Mouse (Mus musculus) neural tube, embryonic 14.5 days (tissue): ENCODE results near the gene Anapc5. TPM values are rescaled to one million over a fixed set of nuclear protein-coding genes. Genes with fewer than 3 reads are reported as not detected.

ENCODE experiments used
- ATAC-seq: fragments of 200-750 bp; cut with Nextera tagmentation; 2 replicates; pipeline ENCODE4 v1.8.0; 2017; ENCODE audit warnings: low read depth, mild to moderate bottlenecking, moderate TSS enrichment, moderate library complexity
- H3K27ac ChIP-seq: fragments of 300-500 bp; sonication (generic); 2 replicates; pipeline ENCODE4 v1.5.1; 2014; ENCODE audit warnings: low read depth, mild to moderate bottlenecking, control low read depth, low read length, moderate library complexity, mixed read lengths
- H3K27me3 ChIP-seq: fragments of 300-500 bp; sonication (generic); 2 replicates; pipeline ENCODE4 v1.6.1; 2014; ENCODE audit warnings: low read length; ENCODE audit not compliant: control insufficient read depth, insufficient read depth
- H3K36me3 ChIP-seq: fragments of 300-500 bp; sonication (generic); 2 replicates; pipeline ENCODE4 v1.6.1; 2014; ENCODE audit warnings: low read length, mixed read lengths; ENCODE audit not compliant: control insufficient read depth, insufficient read depth
- H3K4me1 ChIP-seq: fragments of 300-500 bp; sonication (generic); 2 replicates; pipeline ENCODE4 v1.6.1; 2014; ENCODE audit warnings: low read length; ENCODE audit not compliant: control insufficient read depth, insufficient read depth
- H3K4me2 ChIP-seq: fragments of 300-500 bp; sonication (generic); 2 replicates; pipeline ENCODE4 v1.6.1; 2014; ENCODE audit warnings: mild to moderate bottlenecking, low read depth, low read length, control low read depth
- H3K4me3 ChIP-seq: fragments of 300-500 bp; sonication (generic); 2 replicates; pipeline ENCODE4 v1.5.1; 2014; ENCODE audit warnings: low read depth, low read length, control low read depth, mixed read lengths
- H3K9ac ChIP-seq: fragments of 300-500 bp; sonication (generic); replicated peaks from 2 replicates; pipeline ENCODE4 v1.6.1; 2014; ENCODE audit warnings: low read depth, mild to moderate bottlenecking, control low read depth, low read length, mixed read lengths
- H3K9me3 ChIP-seq: fragments of 300-500 bp; sonication (generic); 2 replicates; pipeline ENCODE4 v1.6.1; 2016; ENCODE audit warnings: low read length; ENCODE audit not compliant: control insufficient read depth
- WGBS: fragments of 180-500 bp; shearing (Covaris S2); extraction: QIAGEN DNeasy Blood & Tissue Kit; methylation state at CpG from one replicate; pipeline ENCODE4 v1.1.7; 2014; 5-methylcytosine and 5-hydroxymethylcytosine counted together
- polyA plus RNA-seq: library from polyadenylated mRNA; unstranded; fragments of >200 nt; fragmentation: Nextera tagmentation; extraction: Ambion mirVana; gene quantifications from 2 replicates; pipeline ENCODE4 v1.2.1, GENCODE M21; 2014

Anapc5 gene
- polyA plus RNA-seq, 1 experiment from 2014 or later, result 488 TPM

- ATAC-seq, result no peak
These were observed 45.4 kb downstream of the Anapc5 start for GRCm38 (mm10) chr5:122775646-122776286.

GRCm38 (mm10) chr5:122774743-122775611, 46.2 kb downstream of the Anapc5 start:
- Histone ChIP-seq H3K4me3 (no peak overlapping the region), H3K27ac (no peak overlapping the region), H3K36me3 (no peaks in the 10 kb centered on the region), H3K4me1 (peaks cover 6% of the 10 kb centered on the region; the same call in 1 of the 2 replicates), H3K9me3 (no peaks in the 10 kb centered on the region), H3K4me2 (no peak overlapping the region), H3K27me3 (no peaks in the 10 kb centered on the region), H3K9ac (no peak overlapping the region)
- WGBS, result 81% methylated on average over 28 of the region's 28 CpGs
- ATAC-seq, result no peak

More at GRCm38 (mm10) chr5:122775646-122776286, 45.4 kb downstream of the Anapc5 start:
- H3K4me1 ChIP-seq, result peaks cover 3% of the 10 kb centered on the region; the same call in 1 of the 2 replicates
- no peaks in the 10 kb centered on the region for H3K36me3 ChIP-seq
- no peak overlapping the region for H3K4me2 ChIP-seq
- H3K4me3 ChIP-seq, result no peak overlapping the region
- WGBS, result 77% methylated on average over 14 of the region's 14 CpGs
- H3K27ac ChIP-seq, result no peak overlapping the region
- no peaks in the 10 kb centered on the region for H3K9me3 ChIP-seq
- no peaks in the 10 kb centered on the region for H3K27me3 ChIP-seq
- no peak overlapping the region for H3K9ac ChIP-seq

DNA sequence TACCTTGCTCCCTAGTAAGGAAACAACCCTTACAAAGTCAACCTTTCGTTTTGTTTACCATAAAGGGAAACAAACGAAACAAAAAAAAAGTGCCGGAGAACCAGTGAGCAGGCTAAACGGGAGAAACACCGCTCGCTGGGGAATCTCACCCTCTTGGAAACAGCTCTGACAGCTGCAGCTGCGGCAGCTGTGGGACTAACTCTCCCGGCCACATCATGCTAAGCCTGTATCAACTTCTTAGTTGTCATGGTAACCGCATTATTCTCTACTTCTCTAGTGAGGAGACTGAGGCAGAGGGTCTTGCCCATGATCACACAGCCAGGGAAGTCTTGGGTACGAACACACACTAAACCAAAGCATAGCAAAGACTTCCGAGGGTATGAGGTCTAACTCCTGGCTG, 47.4 kb downstream of the Anapc5 start:
- Histone ChIP-seq H3K27me3 (no peaks in the 10 kb centered on the region), H3K27ac (no peak overlapping the region), H3K9me3 (no peaks in the 10 kb centered on the region), H3K4me3 (no peak overlapping the region), H3K36me3 (no peaks in the 10 kb centered on the region), H3K9ac (no peak overlapping the region), H3K4me1 (peaks cover 6% of the 10 kb centered on the region; the same call in 1 of the 2 replicates), H3K4me2 (no peak overlapping the region)
- no peak for ATAC-seq
- 85% methylated on average over 11 of the region's 11 CpGs for WGBS

DNA sequence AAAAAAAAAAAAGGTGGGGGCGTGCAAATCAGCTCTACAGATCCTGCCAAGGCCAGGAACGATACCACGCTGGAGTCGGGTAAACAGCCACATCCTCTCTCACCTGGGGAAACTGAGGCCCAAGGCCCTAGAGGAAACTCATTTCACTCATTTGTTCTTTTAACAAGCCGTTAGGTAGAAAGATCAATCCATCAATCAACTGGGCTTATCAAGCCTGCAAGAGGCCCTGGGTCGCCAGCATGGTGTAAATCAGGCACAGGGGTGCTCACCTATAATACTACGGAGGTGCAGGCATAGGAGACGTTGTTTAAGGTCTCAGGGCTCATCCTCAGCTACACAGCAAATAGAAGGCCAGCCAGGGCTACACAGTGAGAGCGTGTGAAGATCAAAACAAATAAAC, 49.7 kb downstream of the Anapc5 start:
- ATAC-seq, result no peak
- Histone ChIP-seq H3K27me3 (no peaks in the 10 kb centered on the region), H3K27ac (no peak overlapping the region), H3K36me3 (no peaks in the 10 kb centered on the region), H3K4me1 (peaks cover 6% of the 10 kb centered on the region; the same call in 1 of the 2 replicates), H3K9me3 (no peaks in the 10 kb centered on the region), H3K9ac (no peak overlapping the region), H3K4me3 (no peak overlapping the region), H3K4me2 (no peak overlapping the region)
- WGBS, result 89% methylated on average over 9 of the region's 9 CpGs

- ATAC-seq, result 0 out of 2 replicates have a peak, but pooled peaks have one; percentile 21
- Histone ChIP-seq H3K4me1 (peaks cover 6% of the 10 kb centered on the region; the same call in 1 of the 2 replicates), H3K4me2 (no peak overlapping the region), H3K36me3 (no peaks in the 10 kb centered on the region), H3K9ac (no peak overlapping the region), H3K27me3 (no peaks in the 10 kb centered on the region), H3K27ac (peak overlapping the region; percentile 28; the same call in 1 of the 2 replicates), H3K9me3 (no peaks in the 10 kb centered on the region), H3K4me3 (no peak overlapping the region)
- WGBS, result 55% methylated on average over 10 of the region's 10 CpGs
These were observed 50.3 kb downstream of the Anapc5 start for GRCm38 (mm10) chr5:122770806-122771261.

GRCm38 (mm10) chr5:122770304-122770703, 50.8 kb downstream of the Anapc5 start:
- no peaks in the 10 kb centered on the region for H3K27me3 ChIP-seq
- H3K27ac ChIP-seq, result peak overlapping the region; percentile 28; the same call in 1 of the 2 replicates
- H3K9ac ChIP-seq, result no peak overlapping the region
- ATAC-seq, result no peak
- H3K4me1 ChIP-seq, result peaks cover 6% of the 10 kb centered on the region; the same call in 1 of the 2 replicates
- H3K4me2 ChIP-seq, result no peak overlapping the region
- H3K9me3 ChIP-seq, result no peaks in the 10 kb centered on the region
- H3K4me3 ChIP-seq, result no peak overlapping the region
- no peaks in the 10 kb centered on the region for H3K36me3 ChIP-seq
- 75% methylated on average over 7 of the region's 7 CpGs for WGBS

- no peaks in the 10 kb centered on the region for H3K27me3 ChIP-seq
- no peaks in the 10 kb centered on the region for H3K36me3 ChIP-seq
- peaks cover 6% of the 10 kb centered on the region; the same call in 1 of the 2 replicates for H3K4me1 ChIP-seq
- no peak overlapping the region for H3K9ac ChIP-seq
- no peak overlapping the region for H3K4me3 ChIP-seq
- H3K4me2 ChIP-seq, result no peak overlapping the region
- no peaks in the 10 kb centered on the region for H3K9me3 ChIP-seq
- no peak for ATAC-seq
- 87% methylated on average over 15 of the region's 15 CpGs for WGBS
- H3K27ac ChIP-seq, result no peak overlapping the region
These were observed 52.0 kb downstream of the Anapc5 start for GRCm38 (mm10) chr5:122769101-122769568.

- Histone ChIP-seq H3K36me3 (peaks cover 2% of the 10 kb centered on the region; the same call in 1 of the 2 replicates), H3K9ac (no peak overlapping the region), H3K4me1 (peaks cover 6% of the 10 kb centered on the region; the same call in 1 of the 2 replicates), H3K27ac (no peak overlapping the region), H3K9me3 (no peaks in the 10 kb centered on the region), H3K27me3 (no peaks in the 10 kb centered on the region), H3K4me3 (no peak overlapping the region), H3K4me2 (no peak overlapping the region)
- 92% methylated on average over 11 of the region's 11 CpGs for WGBS
- ATAC-seq, result no peak
These were observed 53.9 kb downstream of the Anapc5 start for GRCm38 (mm10) chr5:122767283-122767682.
